Mouse (Mus musculus) left cerebral cortex, postnatal 4 days (tissue): ENCODE measurements at regions not wholly inside any gene's neighbourhood (a gene's known extent, or its start where the extent isn't known, plus 50 kb on each side); places are given as distances from the start of the nearest gene placed in this dataset.
A peak's percentile ranks its signal among the peaks of the same experiment; 100 is the strongest.
"Not testable (repeated sequence)": the region's sequence is repeated elsewhere in the genome, so short reads cannot be mapped to it uniquely, and the experiment has no call there.

Source experiments
- DNase-seq: peaks from one replicate; pipeline ENCODE4 v3.0.0-alpha.2; 2022
- intact Hi-C: fragments of 180-260 bp; cut with DNase I; formaldehyde crosslinking; loops from one replicate; pipeline ENCODE4 v1.15.1; 2025

DNA sequence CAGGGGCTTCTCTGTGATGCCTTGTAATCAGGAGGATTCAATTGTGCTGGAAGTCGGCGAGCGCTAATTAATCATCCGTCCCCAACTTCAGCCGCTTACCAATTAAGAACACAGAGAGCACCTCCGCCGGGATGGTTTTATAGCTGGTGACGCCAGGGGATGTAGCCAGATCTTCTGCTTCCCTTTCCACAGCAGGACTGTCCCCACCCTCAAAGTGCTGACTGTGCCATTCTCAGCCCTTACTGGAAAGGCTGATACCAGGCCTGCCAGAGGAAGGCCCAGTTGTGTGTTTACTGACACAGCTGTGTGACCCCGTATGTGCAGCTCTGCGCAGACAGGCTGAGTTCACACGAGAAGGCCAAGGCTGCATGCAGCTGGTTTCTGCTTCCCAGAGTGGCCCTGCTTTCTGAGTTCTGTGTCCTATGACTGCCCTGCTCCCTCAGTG is 59.9 kb upstream of the Bend4 start:
- no peak for DNase-seq
- intact Hi-C loops: no loop called here

DNA sequence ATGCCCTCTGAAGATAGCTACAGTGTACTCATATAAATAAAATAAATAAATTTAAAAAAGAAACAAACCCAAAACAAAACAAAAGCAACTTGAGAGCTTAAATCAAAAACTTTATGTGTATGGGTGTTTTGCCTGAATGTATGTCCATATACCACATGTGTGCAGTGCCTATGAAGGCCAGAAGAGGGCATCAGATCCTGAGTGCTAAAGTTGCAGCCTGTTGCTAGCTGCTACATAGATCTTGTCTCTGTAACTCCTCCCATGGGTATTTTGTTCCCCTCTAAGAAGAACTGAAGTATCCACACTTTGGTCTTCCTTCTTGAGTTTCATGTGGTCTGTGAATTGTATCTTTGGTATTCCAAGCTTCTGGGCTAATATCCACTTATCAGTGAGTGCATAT is 62.6 kb upstream of the Bend4 start:
- DNase-seq, intact Hi-C loops: not testable (repeated sequence)

DNA sequence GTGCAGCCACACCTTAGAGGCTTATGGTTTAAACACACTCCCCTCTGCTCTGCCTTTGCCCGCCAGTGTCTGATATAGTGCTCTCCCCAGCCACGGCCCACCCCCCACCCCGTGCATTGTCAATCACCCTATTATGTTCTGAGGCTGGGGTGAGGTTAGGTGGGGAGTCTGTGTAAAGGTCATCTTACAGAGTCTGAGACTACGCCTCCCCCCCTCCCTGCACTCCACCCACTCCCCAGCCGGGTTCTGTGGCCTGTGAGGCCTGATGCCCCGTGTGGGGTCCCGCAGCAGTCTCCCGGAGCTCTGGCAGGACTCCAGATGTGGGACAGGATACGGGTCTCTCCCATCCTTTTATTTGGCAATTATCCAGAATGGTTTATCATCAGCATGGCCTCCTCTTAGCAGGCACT is 64.8 kb upstream of the Bend4 start:
- no peak for DNase-seq

DNA sequence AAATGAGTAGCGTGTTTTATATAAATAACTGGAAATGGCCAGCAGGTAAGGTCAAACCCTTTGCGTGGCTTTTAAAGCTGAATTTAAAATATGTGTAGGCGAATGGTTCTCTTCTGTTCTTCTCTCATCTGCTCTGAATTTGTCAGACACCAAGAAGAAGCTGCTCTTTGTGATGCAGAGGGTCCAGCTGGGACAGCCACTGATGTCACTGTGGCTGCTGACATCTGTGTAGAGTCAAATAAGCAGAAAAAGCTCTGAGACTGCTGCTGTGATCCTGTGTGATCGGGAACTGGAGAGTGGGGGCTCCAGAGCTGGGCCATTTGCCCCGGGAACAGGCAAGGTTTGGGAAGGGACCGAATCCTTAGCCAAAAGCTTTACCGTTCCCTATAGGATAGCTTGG is 68.6 kb upstream of the Bend4 start:
- intact Hi-C loops: no loop called here

More for the DNA sequence above, 64.8 kb upstream of the Bend4 start:
- intact Hi-C loops: no loop called here

DNA sequence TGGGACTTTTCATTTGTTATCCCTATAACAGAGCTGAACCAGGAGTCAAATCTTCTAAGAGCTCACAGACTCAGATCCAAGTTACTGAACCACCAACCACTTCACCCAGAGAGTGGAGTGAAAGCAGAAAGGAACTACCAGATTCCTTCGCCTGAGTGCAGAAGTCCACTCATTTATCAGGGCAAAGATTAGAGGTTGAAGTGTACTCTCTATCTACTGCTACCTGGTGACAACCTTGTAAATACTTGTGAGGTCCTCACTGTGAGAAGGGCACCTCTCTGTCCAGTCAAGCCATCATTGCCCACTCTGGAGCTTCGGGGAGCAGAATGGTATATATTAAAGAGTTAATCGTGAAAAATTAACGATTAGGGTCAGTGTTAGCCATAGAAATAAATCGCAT is 87.4 kb upstream of the Shisa3 start:
- no peak for DNase-seq
- intact Hi-C loops: no loop called here

More for the DNA sequence above, 68.6 kb upstream of the Bend4 start:
- no peak for DNase-seq

DNA sequence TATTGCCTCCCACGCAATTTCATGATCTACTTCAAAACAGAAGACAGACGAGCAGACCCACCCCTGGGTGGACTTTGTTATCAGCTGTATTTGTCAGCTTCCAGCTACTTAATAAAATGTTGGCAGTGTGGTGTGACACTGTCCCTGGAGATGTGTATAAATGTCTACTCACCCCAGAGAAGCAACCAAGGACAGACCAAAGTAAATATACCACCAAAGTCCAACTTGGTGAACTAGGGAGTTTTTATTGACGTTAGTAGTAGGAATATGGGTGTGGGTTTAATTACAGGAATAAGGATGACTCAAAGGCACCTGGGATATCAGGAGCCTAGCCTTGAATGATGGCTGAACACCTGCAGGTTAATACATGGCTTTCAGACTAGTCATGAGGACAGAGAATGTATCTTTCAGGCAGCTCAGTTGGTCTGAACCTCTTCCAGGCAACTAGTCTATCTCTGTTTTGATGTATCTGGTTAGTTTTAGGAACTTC is 86.2 kb upstream of the Shisa3 start:
- intact Hi-C loops: no loop called here
- DNase-seq: no peak

DNA sequence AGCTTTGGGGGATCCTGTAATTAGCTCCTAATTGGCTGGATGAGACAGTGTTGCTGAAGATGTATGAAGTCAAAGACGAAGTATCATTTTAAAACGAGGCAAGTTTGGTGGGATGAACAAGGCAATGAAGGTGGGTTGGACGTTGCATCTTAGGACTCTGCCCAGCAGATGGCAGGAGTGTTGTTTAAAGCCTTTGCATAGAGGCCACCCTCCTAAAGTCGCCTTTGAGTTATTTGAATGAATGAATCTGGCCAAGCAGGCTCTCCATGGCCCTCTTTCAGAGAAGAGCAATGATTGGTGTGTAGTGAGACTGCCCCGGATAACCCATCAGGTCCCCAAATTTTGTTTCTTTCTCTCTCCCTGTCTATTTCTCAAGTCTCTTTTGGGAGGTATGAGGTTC is 77.5 kb upstream of the Shisa3 start:
- DNase-seq: peak; percentile 8
- intact Hi-C loops: loop anchor here (10.0 kb wide), 1 partner anchor 585 kb away; no protein-coding TSS in a partner anchor

DNA sequence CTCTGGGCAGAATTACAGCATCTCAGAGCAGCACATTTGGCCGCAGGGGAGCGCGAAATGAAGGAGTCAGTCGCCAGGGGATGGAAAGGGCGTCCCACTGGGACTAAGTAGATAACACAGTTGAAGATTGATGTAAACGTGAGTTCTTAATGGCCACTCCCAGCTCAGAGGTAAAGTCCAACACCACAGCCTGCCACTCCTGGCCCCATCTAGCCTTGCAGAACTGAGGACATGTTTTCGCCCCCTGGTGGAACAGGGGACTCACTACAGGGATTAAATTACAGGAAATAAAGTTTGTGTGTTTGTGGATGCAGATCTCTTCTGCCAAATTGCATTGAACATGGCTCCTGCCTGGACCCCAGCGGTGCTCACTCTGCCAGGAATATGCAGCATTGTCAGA is 76.7 kb upstream of the Shisa3 start:
- DNase-seq: peak; percentile 24
- intact Hi-C loops: loop anchor here (10.0 kb wide), 1 partner anchor 584 kb away; no protein-coding TSS in a partner anchor

DNA sequence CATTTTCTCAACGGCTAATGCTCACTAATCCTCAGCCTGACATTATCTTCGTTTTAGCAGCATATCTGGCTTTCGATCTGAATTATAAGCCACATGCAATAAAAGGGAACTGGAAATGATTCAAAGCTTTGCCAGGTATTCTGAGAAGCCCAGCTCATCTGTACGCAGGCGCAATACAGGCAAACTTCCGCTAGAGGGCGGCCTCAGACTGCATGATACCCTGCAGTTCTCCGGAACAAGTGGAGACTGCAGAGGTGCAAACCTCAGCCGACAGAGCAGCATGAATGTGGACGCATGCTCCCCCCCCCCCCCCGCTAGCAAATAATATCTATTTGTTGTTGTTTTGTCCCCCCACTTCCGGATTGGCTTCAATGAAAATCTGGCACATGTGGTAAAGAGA is 75.3 kb upstream of the Shisa3 start:
- DNase-seq: peak; percentile 83
- intact Hi-C loops: loop anchor here (2.0 to 10.0 kb wide), 3 partner anchors 196 to 582 kb away; no protein-coding TSS in a partner anchor

DNA sequence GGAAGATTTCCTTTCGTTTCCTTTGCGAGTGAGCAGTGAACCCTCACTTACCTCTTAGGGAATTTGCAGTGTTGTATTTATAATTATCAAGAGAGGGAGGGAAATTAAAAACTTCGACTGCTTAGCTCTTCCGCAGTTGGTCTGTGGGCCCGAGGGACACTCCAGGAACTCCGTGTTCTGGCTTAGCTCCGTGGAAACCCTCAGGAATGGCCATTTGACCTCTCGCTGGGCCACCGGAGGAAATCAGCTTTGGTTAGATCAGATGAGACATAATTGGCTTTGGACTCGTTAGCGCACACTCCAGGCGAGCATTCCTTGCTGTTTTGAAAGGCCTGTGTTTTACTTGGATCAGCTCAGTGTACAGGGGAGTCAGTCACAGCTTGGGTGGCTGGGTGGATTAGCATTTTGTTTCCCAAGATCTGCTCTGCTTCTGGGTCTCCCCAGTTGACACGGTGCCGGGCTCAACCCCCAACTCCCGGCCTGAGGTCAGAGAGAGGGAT is 74.9 kb upstream of the Shisa3 start:
- intact Hi-C loops: loop anchor here (2.0 to 10.0 kb wide), 3 partner anchors 196 to 582 kb away; no protein-coding TSS in a partner anchor
- DNase-seq: peak; percentile 5

DNA sequence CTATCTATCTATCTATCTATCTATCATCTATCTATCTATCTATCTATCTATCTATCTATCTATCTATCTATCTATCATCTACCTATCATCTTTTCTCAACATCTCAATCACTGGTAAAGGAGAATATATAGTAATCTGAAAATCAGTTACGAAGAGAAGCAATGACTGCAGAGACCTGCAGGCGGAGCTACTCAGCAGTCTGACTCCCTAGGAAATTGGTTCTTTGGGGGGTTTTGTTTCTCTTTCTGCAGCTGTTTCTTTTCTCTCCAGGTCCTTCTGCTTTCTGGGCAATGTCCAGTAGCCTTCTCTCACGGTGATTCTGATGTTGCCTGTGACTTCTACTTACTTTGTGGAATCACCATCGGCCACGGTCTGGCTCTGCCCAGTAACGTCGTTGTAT is 73.6 kb upstream of the Shisa3 start:
- DNase-seq: no peak
- intact Hi-C loops: loop anchor here (10.0 kb wide), 1 partner anchor 581 kb away; no protein-coding TSS in a partner anchor

DNA sequence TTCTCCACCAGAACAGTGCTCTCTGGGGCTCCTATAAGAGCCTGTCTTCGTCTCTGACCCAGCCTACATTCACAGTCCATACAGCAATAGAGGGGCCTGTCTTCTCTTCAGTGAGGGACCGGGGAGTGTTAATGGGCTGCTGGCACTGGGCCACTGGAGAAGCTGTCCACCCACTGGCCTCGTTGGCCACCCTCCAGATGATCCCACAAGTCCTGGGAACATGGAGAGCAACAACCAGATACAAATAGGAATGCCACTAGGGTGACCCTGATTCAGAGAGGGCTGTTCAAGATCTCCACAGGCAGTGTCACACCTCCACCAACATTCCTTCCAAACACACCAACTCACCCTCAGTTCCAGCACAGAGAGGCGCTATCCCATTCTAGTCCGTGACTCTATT is 69.7 kb upstream of the Shisa3 start:
- peak; percentile 33 for DNase-seq
- intact Hi-C loops: loop anchor here (10.0 kb wide), 1 partner anchor 577 kb away; no protein-coding TSS in a partner anchor

DNA sequence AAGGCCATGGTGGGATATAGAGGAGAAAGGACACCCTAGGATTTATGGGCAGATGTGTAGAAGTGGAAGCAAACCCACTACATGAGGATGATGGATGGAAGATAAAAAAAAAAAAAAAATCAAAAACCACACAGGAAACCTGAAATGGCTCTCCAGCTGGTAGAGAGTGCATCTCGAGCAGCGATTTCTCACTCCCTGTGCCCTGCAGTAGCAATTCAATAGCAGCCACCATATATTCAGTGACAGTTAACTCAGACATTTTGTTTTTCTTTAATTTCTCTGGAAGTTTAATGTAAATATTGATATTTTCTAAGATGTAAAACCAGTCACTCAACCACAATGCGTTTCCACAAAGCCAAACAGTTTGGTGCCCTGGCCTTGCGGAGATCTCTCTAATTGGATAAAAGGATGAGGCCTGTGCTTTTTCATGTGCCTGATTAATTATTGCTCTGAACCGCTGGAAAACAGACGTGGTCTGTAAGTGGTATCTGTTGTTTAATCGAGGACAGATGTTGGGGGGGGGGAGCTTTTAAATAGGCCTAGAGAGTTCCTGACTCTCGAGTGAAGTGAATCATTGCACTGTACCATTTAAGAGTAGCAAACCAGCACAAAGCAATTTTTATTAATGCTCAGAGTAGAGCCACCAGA is 68.0 kb upstream of the Shisa3 start:
- no peak for DNase-seq
- intact Hi-C loops: loop anchor here (10.0 kb wide), 1 partner anchor 575 kb away; no protein-coding TSS in a partner anchor

DNA sequence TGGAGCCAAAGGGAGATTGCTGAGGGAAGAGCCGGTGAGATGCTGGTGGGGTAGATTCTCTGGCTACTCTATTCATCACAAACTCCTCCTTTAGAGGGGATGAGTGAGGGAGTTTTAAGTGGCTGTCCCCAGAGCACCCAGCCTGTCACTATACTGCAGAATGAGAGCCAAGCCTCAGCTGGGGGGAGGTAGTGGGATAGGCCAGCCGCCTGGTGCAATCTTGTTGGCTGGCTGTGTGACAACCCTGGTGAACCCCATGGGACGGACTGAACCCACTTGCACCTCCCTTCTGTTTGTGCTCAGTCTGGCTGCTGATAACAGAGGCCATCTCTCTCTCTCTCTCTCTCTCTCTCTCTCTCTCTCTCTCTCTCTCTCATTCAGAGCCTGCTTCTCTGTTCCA is 65.8 kb upstream of the Shisa3 start:
- DNase-seq: peak; percentile 55
- intact Hi-C loops: no loop called here

DNA sequence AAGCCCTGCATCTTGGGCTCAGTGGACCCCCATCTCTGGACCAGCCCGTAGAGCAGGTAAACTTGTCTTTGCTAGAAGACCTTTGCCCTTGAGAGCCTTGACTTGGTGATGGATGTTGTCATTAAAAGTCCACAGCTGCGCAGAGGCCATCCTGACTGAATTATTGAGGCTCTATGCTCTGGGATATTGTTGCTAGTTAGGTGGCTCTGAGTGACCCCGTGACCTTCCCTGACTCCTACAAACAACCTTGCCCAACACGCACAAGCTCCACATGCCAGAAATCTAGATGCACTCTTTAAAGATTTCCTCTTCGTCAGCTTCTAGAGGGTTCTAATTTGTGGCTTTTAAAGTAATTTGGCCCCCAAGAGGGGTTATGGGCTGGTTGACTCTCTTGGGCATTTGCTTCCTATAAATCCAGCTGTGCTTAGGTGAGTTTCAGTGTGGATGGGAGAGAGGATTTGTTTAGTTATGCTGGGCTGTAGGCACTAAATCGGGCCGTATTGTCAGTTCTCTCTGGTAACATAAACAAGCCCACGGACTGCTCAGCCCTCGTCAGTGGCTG is 63.6 kb upstream of the Shisa3 start:
- intact Hi-C loops: no loop called here
- no peak for DNase-seq

DNA sequence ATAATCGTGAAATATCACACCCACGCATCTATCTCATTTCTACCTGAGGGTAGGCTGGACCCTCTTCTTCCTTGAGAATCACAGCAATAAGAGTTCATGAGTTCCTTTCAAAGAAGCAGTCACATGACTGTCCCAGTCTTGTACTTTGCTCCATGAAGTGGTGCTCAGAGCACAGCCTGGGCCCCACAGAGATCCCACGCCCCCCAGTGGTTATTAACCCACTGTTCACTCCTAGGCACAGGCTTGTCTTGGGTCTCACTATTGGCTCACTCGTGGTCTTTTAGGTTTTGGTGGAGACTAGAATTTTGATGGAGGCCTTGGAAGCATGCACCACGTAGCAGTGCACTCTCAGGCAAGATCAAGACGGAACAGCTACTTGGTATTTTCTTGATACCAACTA is 57.4 kb upstream of the Shisa3 start:
- intact Hi-C loops: no loop called here
- no peak for DNase-seq

DNA sequence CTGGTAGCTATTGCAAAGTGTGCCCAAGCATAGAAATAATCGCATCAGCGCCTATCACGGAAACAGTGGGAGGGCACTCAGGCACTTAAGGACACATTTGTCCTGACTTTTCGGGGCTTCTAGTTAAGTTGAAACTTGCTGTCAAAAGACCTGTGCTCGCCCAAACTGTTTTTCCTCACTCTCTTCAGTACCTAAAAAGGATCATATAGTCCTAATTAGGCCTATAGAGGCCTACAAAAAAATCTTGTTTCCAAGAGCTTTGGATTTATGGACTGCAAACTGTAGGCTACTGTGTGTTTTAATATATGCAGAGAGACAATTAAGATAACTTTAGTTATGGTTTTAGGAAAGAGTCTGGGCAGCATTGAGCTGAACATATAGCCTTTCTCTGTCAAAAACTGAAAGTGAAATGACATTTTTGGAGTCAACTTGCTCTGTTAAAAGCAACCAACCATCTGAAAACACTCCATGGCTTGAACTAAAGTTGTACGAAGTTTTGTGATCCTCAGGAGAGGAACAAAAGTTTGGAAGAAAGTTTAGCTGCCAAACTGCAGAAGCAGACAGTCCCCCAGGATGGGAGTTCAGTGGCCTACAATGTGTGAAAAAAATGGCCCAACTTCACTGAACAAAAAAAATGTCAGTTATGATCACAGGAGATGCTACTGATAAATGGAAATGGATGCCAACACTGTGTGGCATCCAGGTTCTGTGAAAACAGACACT is 55.9 kb upstream of the Shisa3 start:
- intact Hi-C loops: no loop called here
- DNase-seq: no peak

DNA sequence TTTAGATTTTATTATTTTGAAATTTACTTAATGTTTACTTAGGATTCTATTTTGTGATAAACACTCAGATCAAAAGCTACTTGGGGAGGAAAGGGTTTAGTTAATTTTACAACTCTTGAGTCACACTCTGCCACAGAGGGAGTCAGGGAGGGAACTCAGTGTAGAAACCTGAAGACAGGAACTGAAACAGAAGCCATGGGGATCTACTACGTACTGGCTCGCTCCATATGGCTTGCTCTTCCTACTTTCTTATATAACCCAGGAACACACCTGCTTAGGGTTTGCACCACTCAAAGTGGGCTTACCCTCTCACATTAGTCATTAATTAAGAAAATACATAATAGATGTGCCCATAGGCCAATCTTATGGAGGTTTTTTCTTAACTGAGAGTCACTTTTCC is 54.8 kb upstream of the Shisa3 start:
- no peak for DNase-seq

More for the DNA sequence above, 54.8 kb upstream of the Shisa3 start:
- intact Hi-C loops: no loop called here
